Mouse (Mus musculus) forebrain, postnatal 0 days (tissue): ENCODE measurements around the gene Ptar1. TPM values are rescaled to one million over a fixed set of nuclear protein-coding genes. Genes with fewer than 3 reads are reported as not detected.
"Not testable (repeated sequence)": the region's sequence is repeated elsewhere in the genome, so short reads cannot be mapped to it uniquely, and the experiment has no call there.

Source experiments
- ATAC-seq: fragments of 200-750 bp; cut with Nextera tagmentation; 2 replicates; pipeline ENCODE4 v1.8.0; 2017; ENCODE audit warnings: mild to moderate bottlenecking, moderate library complexity
- DNase-seq: peaks from one replicate; pipeline ENCODE4 v3.0.0-alpha.2; 2015
- H3K27ac ChIP-seq: fragments of 300-500 bp; sonication (generic); 2 replicates; pipeline ENCODE4 v1.5.1; 2014; ENCODE audit warnings: low read depth, mild to moderate bottlenecking, antibody characterized with exemption, low read length, moderate library complexity, mixed read lengths
- H3K27me3 ChIP-seq: fragments of 300-500 bp; sonication (generic); 2 replicates; pipeline ENCODE4 v1.6.1; 2014; ENCODE audit warnings: mild to moderate bottlenecking, low read length, mixed read lengths; ENCODE audit not compliant: insufficient read depth
- H3K36me3 ChIP-seq: fragments of 300-500 bp; sonication (generic); 2 replicates; pipeline ENCODE4 v1.6.1; 2014; ENCODE audit warnings: mild to moderate bottlenecking, moderate library complexity; ENCODE audit not compliant: insufficient read depth
- H3K4me1 ChIP-seq: fragments of 300-500 bp; sonication (generic); 2 replicates; pipeline ENCODE4 v1.6.1; 2014; ENCODE audit warnings: antibody characterized with exemption; ENCODE audit not compliant: insufficient read depth
- H3K4me2 ChIP-seq: fragments of 300-500 bp; sonication (generic); 2 replicates; pipeline ENCODE4 v1.6.1; 2014; ENCODE audit warnings: low read depth, mild to moderate bottlenecking, moderate library complexity
- H3K4me3 ChIP-seq: fragments of 300-500 bp; sonication (generic); 2 replicates; pipeline ENCODE4 v1.5.1; 2014; ENCODE audit warnings: low read depth, low read length, mixed read lengths
- H3K9ac ChIP-seq: fragments of 300-500 bp; sonication (generic); 2 replicates; pipeline ENCODE4 v1.6.1; 2014; ENCODE audit warnings: mild to moderate bottlenecking
- H3K9me3 ChIP-seq: fragments of 300-500 bp; sonication (generic); 2 replicates; pipeline ENCODE4 v1.6.1; 2016; ENCODE audit warnings: low read length
- CTCF ChIP-seq: sonication (generic); IDR thresholded peaks from 2 replicates; pipeline ENCODE4 v1.5.1; 2016; ENCODE audit warnings: antibody characterized with exemption, control low read depth, low read depth
- WGBS: fragments of 180-500 bp; shearing (Covaris S2); extraction: QIAGEN DNeasy Blood & Tissue Kit; methylation state at CpG from one replicate; pipeline ENCODE4 v1.1.7; 2014; 5-methylcytosine and 5-hydroxymethylcytosine counted together
- polyA plus RNA-seq: library from polyadenylated mRNA; unstranded; fragments of >200 nt; fragmentation: Nextera tagmentation; extraction: Ambion mirVana; gene quantifications from 2 replicates; pipeline ENCODE4 v1.2.1, GENCODE M21; 2015
- total RNA-seq: library from RNA; depleted of rRNA; stranded (reverse); fragments of >200 nt; gene quantifications from 2 replicates; pipeline ENCODE4 v1.2.3, GENCODE M21; 2014

Ptar1 gene
- total and polyA plus RNA-seq, 2 experiments from 2014 or later: 4.7 to 17.1 TPM

DNA sequence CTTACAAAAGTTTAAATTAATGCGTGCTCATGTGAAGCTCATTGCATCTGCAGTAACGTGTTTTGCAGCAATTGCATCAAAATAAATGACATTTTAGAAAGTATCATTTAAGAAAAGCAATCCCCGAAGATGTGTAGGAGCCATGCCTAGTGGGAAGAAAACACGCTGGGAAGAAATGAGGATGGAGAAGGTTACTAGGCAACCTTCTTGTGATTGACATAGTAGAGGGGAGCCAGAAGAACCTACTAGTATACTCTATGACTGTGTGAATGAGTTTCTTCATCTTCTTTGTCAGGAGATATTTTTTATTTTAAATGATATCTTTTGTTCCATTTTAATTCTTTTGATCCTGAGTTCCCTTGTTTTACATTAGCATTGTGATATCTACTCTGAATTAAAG is 28.9 kb upstream of the Ptar1 start:
- peak; percentile 51; the same call in 1 of the 2 replicates for ATAC-seq
- no peak overlapping the region for H3K4me3 ChIP-seq
- 66% methylated on average over 4 of the region's 4 CpGs for WGBS
- no peak overlapping the region for H3K27ac ChIP-seq
- no peaks in the 10 kb centered on the region for H3K36me3 ChIP-seq
- H3K27me3 ChIP-seq: no peaks in the 10 kb centered on the region
- no peaks in the 10 kb centered on the region for H3K4me1 ChIP-seq
- no peak for TF ChIP-seq CTCF
- DNase-seq: no peak
- no peak overlapping the region for H3K9ac ChIP-seq
- no peak overlapping the region for H3K4me2 ChIP-seq
- H3K9me3 ChIP-seq: no peaks in the 10 kb centered on the region

GRCm38 (mm10) chr19:23664083-23664482 is 23.1 kb upstream of the Ptar1 start:
- WGBS: 90% methylated on average over 7 of the region's 7 CpGs
- ATAC-seq: no peak

DNA sequence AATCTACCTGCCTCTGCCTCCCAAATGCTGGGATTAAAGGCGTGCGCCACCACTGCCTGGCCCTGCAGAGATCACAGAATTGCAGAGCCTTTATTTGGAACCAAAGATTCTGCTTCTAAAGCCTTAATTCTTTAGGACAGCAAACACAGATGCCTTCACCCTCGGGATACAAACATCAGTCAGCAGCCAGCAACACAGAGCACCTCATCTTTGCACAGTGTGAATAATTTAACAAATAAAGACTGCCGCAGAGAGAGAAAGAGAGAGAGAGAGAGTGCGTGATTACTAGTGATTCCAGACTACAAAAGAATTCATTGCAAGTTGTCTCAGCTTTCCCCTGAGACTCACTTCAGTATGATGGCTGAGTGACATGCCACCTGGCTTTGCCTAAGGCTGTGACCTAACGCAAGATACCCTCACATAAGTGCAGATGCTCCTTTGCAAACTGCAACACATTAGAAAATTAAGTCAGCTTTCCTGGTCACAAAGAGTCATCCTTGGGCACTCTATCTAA is 19.0 kb upstream of the Ptar1 start:
- whole genome bisulfite sequencing: 55% methylated on average over 6 of the region's 6 CpGs
- DNase-seq: no peak
- H3K4me1 ChIP-seq: no peaks in the 10 kb centered on the region
- no peaks in the 10 kb centered on the region for H3K36me3 ChIP-seq
- H3K4me2 ChIP-seq: no peak overlapping the region
- H3K9me3 ChIP-seq: no peaks in the 10 kb centered on the region
- ATAC-seq: peak; percentile 32; the same call in 1 of the 2 replicates
- H3K9ac ChIP-seq: no peak overlapping the region
- no peak for TF ChIP-seq CTCF
- H3K27ac ChIP-seq: no peak overlapping the region
- no peak overlapping the region for H3K4me3 ChIP-seq
- H3K27me3 ChIP-seq: no peaks in the 10 kb centered on the region

More at GRCm38 (mm10) chr19:23664083-23664482, 23.1 kb upstream of the Ptar1 start:
- no peaks in the 10 kb centered on the region for H3K9me3 ChIP-seq
- no peak overlapping the region for H3K4me2 ChIP-seq
- no peak overlapping the region for H3K4me3 ChIP-seq
- TF ChIP-seq CTCF: no peak
- no peak overlapping the region for H3K9ac ChIP-seq
- no peak for DNase-seq
- H3K36me3 ChIP-seq: no peaks in the 10 kb centered on the region
- H3K27me3 ChIP-seq: no peaks in the 10 kb centered on the region
- no peaks in the 10 kb centered on the region for H3K4me1 ChIP-seq
- H3K27ac ChIP-seq: no peak overlapping the region

DNA sequence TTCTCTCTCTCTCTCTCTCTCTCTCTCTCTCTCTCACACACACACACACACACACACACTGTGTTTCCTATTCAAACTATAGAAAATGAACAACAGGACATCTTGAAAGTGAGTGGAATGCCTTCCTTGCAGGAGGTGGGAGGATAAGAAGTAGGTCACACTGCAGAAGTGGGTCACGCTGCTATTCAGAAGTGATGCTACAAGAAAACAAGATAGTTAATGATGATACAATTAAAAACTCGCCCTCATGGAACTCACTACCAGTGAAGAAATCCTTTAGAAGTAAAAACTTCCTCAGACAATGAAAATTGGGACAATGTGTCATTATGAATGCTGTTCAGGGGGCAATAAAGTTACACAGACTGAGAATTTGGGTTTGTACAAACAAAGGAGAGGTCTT is 14.2 kb upstream of the Ptar1 start:
- no peak for ATAC-seq
- H3K9ac ChIP-seq: no peak overlapping the region
- peaks cover 3% of the 10 kb centered on the region; the same call in 1 of the 2 replicates for H3K9me3 ChIP-seq
- H3K36me3 ChIP-seq: no peaks in the 10 kb centered on the region
- H3K27ac ChIP-seq: no peak overlapping the region
- H3K4me1 ChIP-seq: no peaks in the 10 kb centered on the region
- H3K4me2 ChIP-seq: no peak overlapping the region
- no peak overlapping the region for H3K4me3 ChIP-seq
- no peak for TF ChIP-seq CTCF
- DNase-seq: no peak
- H3K27me3 ChIP-seq: no peaks in the 10 kb centered on the region
- WGBS: 68% methylated on average over 2 of the region's 2 CpGs

GRCm38 (mm10) chr19:23675656-23676055 is 11.6 kb upstream of the Ptar1 start:
- H3K9me3 ChIP-seq, H3K4me3 ChIP-seq, ATAC-seq, H3K4me2 ChIP-seq, H3K27ac ChIP-seq, H3K27me3 ChIP-seq, H3K4me1 ChIP-seq, H3K9ac ChIP-seq, DNase-seq, H3K36me3 ChIP-seq: not testable (repeated sequence)
- 91% methylated on average over 8 of the region's 8 CpGs for WGBS

DNA sequence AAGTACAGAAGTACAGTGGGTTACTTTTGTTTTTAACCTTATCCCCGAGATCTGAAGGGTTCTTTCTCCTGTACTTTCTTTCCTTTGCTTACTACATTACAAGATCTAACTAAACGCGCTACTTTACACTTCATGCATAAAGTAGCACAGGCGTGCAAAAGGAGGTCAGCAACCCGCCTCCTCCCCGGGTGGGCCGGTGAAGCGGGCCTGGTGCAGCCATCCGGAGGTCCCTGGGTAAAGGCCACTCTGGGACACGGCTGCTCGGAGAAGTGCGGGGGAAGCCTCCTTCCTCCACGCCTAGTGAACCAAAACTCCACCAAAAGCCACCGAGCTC is 300 bp upstream of the Ptar1 start:
- 2% methylated on average over 14 of the region's 14 CpGs for WGBS
- Histone ChIP-seq H3K4me3 (peak overlapping the region; percentile 95), H3K4me2 (peak overlapping the region; percentile 56), H3K4me1 (peaks cover 3% of the 10 kb centered on the region; the same call in 1 of the 2 replicates), H3K27me3 (no peaks in the 10 kb centered on the region), H3K9ac (peak overlapping the region; percentile 87), H3K36me3 (no peaks in the 10 kb centered on the region), H3K9me3 (no peaks in the 10 kb centered on the region), H3K27ac (peak overlapping the region; percentile 90)
- ATAC-seq: peak; percentile 70
- no peak for DNase-seq
- TF ChIP-seq CTCF: no peak

GRCm38 (mm10) chr19:23688421-23688946 is 1.3 kb downstream of the Ptar1 start:
- no peak overlapping the region; the same call in 1 of the 2 replicates for H3K27ac ChIP-seq
- H3K4me1 ChIP-seq: peaks cover 3% of the 10 kb centered on the region; the same call in 1 of the 2 replicates
- DNase-seq: no peak
- 11% methylated on average over 4 of the region's 4 CpGs for WGBS
- no peaks in the 10 kb centered on the region for H3K9me3 ChIP-seq
- H3K4me3 ChIP-seq: peak overlapping the region; percentile 95
- H3K4me2 ChIP-seq: peak overlapping the region; percentile 56
- H3K9ac ChIP-seq: no peak overlapping the region
- ATAC-seq: no peak
- TF ChIP-seq CTCF: no peak
- H3K36me3 ChIP-seq: no peaks in the 10 kb centered on the region
- H3K27me3 ChIP-seq: no peaks in the 10 kb centered on the region
